Mouse (Mus musculus): ENCODE data around the gene Eif5a. TPM values are rescaled to one million over a fixed set of nuclear protein-coding genes. Genes with fewer than 3 reads are reported as not detected.

Gene Eif5a
- total and polyA plus RNA-seq, 3 experiments, result 1,419 to 3,314 (median 2,729) TPM

- TF ChIP-seq ETS1 (conservative IDR thresholded peaks at IDR 0.05; ENCODE audit: low read depth, low read length) (no peak), JUND (conservative IDR thresholded peaks at IDR 0.05; ENCODE audit: low read depth, low read length) (no peak), HCFC1 (IDR thresholded peaks at IDR 0.05; ENCODE audit: low read depth, low read length) (no peak), ZC3H11A (IDR thresholded peaks at IDR 0.05; ENCODE audit: low read depth, low read length) (no peak), POLR2AphosphoS2 (IDR thresholded peaks at IDR 0.05; ENCODE audit: low read depth, low read length) (no peak), RAD21 (IDR thresholded peaks at IDR 0.05; ENCODE audit: low read depth, low read length) (no peak), MAZ (IDR thresholded peaks at IDR 0.05; ENCODE audit: low read depth, low read length) (no peak), JUN (IDR thresholded peaks at IDR 0.05; ENCODE audit: insufficient read depth, low read depth, low read length) (no peak), TCF12 (IDR thresholded peaks at IDR 0.05; ENCODE audit: low read depth, low read length) (no peak), RCOR1 (conservative IDR thresholded peaks at IDR 0.05; ENCODE audit: low read depth, low read length) (no peak), NELFE (IDR thresholded peaks at IDR 0.05; ENCODE audit: low read depth, low read length) (no peak), USF2 (conservative IDR thresholded peaks at IDR 0.05; ENCODE audit: low read depth, low read length) (no peak), ELF1 (IDR thresholded peaks at IDR 0.05; ENCODE audit: low read depth, low read length) (no peak), CHD1 (IDR thresholded peaks at IDR 0.05; ENCODE audit: low read depth, low read length) (no peak), BHLHE40 (IDR thresholded peaks at IDR 0.05; ENCODE audit: low read depth, low read length) (no peak), CTCF (conservative IDR thresholded peaks at IDR 0.05 in 1 of 2, IDR thresholded peaks at IDR 0.05 in 1 of 2; ENCODE audit: low read depth in 2 of 2, low read length in 2 of 2) (no peak), ZNF384 (IDR thresholded peaks at IDR 0.05; ENCODE audit: low read depth, low read length) (no peak), MYC (IDR thresholded peaks at IDR 0.05; ENCODE audit: low read depth, low read length) (no peak)
- in situ Hi-C loops (cut with MboI; ENCODE audit: low pct_ligation_motif_present, low pct_unique_long_range_greater_than_20kb, low sequenced_read_pairs) (loop anchor here (5.0 kb wide), 1 partner anchor 33 kb away; no protein-coding TSS in a partner anchor), dilution Hi-C loops (cut with MboI; ENCODE audit: extremely low pct_ligation_motif_present, extremely low pct_unique_long_range_greater_than_20kb, low sequenced_read_pairs) (no loop called here)
- Histone ChIP-seq H3K9me3 (replicated peaks; ENCODE audit: low read length) (peaks cover 10% of the 10 kb centered on the region), H3K79me2 (replicated peaks; ENCODE audit: control insufficient read depth, extremely low read depth, insufficient read depth, poor library complexity, severe bottlenecking) (no peaks in the 10 kb centered on the region), H3K4me1 (ENCODE audit: control insufficient read depth in 1 of 2, insufficient read depth in 2 of 2) (peaks cover 8 to 22% of the 10 kb centered on the region in 2 experiments), H3K9ac (ENCODE audit: insufficient read depth, low read depth) (no peak overlapping the region), H3K36me3 (replicated peaks in 1 of 2; ENCODE audit: control insufficient read depth in 1 of 2, insufficient read depth in 1 of 2, low read length in 1 of 2) (peaks cover 21 to 84% of the 10 kb centered on the region in 2 experiments), H3K27me3 (replicated peaks) (no peaks in the 10 kb centered on the region), H3K4me3 (replicated peaks in 1 of 3; ENCODE audit: low read depth in 2 of 3, low read length in 2 of 3, poor library complexity in 1 of 3) (no peak overlapping the region), H3K4me2 (ENCODE audit: insufficient read depth, low read depth, poor library complexity, severe bottlenecking) (no peak overlapping the region), H3K27ac (ENCODE audit: insufficient read depth, low read depth) (no peak overlapping the region)
- no peak for DNase-seq (ENCODE audit: extremely low read depth)
Measured at GRCm38 (mm10) chr11:69884663-69885062, 37.1 kb downstream of the Eif5a start.

GRCm38 (mm10) chr11:69884240-69884639 lies 37.5 kb downstream of the Eif5a start:
- Histone ChIP-seq H3K9ac (ENCODE audit: insufficient read depth, low read depth) (no peak overlapping the region), H3K36me3 (replicated peaks in 1 of 2; ENCODE audit: control insufficient read depth in 1 of 2, insufficient read depth in 1 of 2, low read length in 1 of 2) (peaks cover 21 to 84% of the 10 kb centered on the region in 2 experiments), H3K9me3 (replicated peaks; ENCODE audit: low read length) (peaks cover 10% of the 10 kb centered on the region), H3K4me2 (ENCODE audit: insufficient read depth, low read depth, poor library complexity, severe bottlenecking) (no peak overlapping the region), H3K4me3 (replicated peaks in 1 of 3; ENCODE audit: low read depth in 2 of 3, low read length in 2 of 3, poor library complexity in 1 of 3) (no peak overlapping the region), H3K79me2 (replicated peaks; ENCODE audit: control insufficient read depth, extremely low read depth, insufficient read depth, poor library complexity, severe bottlenecking) (no peaks in the 10 kb centered on the region), H3K27me3 (replicated peaks) (no peaks in the 10 kb centered on the region), H3K27ac (ENCODE audit: insufficient read depth, low read depth) (no peak overlapping the region), H3K4me1 (ENCODE audit: control insufficient read depth in 1 of 2, insufficient read depth in 2 of 2) (peaks cover 12 to 26% of the 10 kb centered on the region in 2 experiments)
- dilution Hi-C loops (cut with MboI; ENCODE audit: extremely low pct_ligation_motif_present, extremely low pct_unique_long_range_greater_than_20kb, low sequenced_read_pairs), result no loop called here
- no peak for DNase-seq (ENCODE audit: extremely low read depth)
- in situ Hi-C loops (cut with MboI; ENCODE audit: low pct_ligation_motif_present, low pct_unique_long_range_greater_than_20kb, low sequenced_read_pairs), result loop anchor here (5.0 kb wide), 1 partner anchor 33 kb away; no protein-coding TSS in a partner anchor
- TF ChIP-seq HCFC1 (IDR thresholded peaks at IDR 0.05; ENCODE audit: low read depth, low read length), result no peak
- TF ChIP-seq SIN3A (IDR thresholded peaks at IDR 0.05; ENCODE audit: low read length), result no peak
- no peak for TF ChIP-seq NELFE (IDR thresholded peaks at IDR 0.05; ENCODE audit: low read depth, low read length)
- TF ChIP-seq USF1 (IDR thresholded peaks at IDR 0.05; ENCODE audit: low read depth, low read length), result no peak
- no peak for TF ChIP-seq USF2 (conservative IDR thresholded peaks at IDR 0.05; ENCODE audit: low read depth, low read length)
- TF ChIP-seq ZNF384 (IDR thresholded peaks at IDR 0.05; ENCODE audit: low read depth, low read length), result no peak
- no peak for TF ChIP-seq TBP (conservative IDR thresholded peaks at IDR 0.05; ENCODE audit: low read depth, low read length)
- TF ChIP-seq ETS1 (conservative IDR thresholded peaks at IDR 0.05; ENCODE audit: low read depth, low read length), result no peak
- no peak for TF ChIP-seq MXI1 (IDR thresholded peaks at IDR 0.05; ENCODE audit: low read depth, low read length)
- TF ChIP-seq MEF2A (IDR thresholded peaks at IDR 0.05; ENCODE audit: borderline replicate concordance, low read depth, low read length), result no peak
- TF ChIP-seq CTCF (conservative IDR thresholded peaks at IDR 0.05 in 1 of 2, IDR thresholded peaks at IDR 0.05 in 1 of 2; ENCODE audit: low read depth in 2 of 2, low read length in 2 of 2), result no peak
- TF ChIP-seq JUND (conservative IDR thresholded peaks at IDR 0.05; ENCODE audit: low read depth, low read length), result no peak
- TF ChIP-seq JUN (IDR thresholded peaks at IDR 0.05; ENCODE audit: insufficient read depth, low read depth, low read length), result no peak
- TF ChIP-seq ZMIZ1 (IDR thresholded peaks at IDR 0.05; ENCODE audit: low read depth, low read length), result no peak
